Mouse (Mus musculus) limb, embryonic 12.5 days (tissue): Measurements from ENCODE around the gene Bud31. TPM values are rescaled to one million over a fixed set of nuclear protein-coding genes. Genes with fewer than 3 reads are reported as not detected.
A peak's percentile ranks its signal among the peaks of the same experiment; 100 is the strongest.
"Not testable (repeated sequence)": the region's sequence is repeated elsewhere in the genome, so short reads cannot be mapped to it uniquely, and the experiment has no call there.

Source experiments
- ATAC-seq: fragments of 200-750 bp; cut with Nextera tagmentation; 2 replicates; pipeline ENCODE4 v1.8.0; 2017; ENCODE audit warnings: low read depth, moderate TSS enrichment; ENCODE audit not compliant: insufficient number of reproducible peaks, insufficient read depth, low FRiP score, low TSS enrichment
- H3K27ac ChIP-seq: fragments of 300-500 bp; sonication (generic); 2 replicates; pipeline ENCODE4 v1.5.1; 2016; ENCODE audit warnings: mild to moderate bottlenecking, moderate library complexity
- H3K27me3 ChIP-seq: fragments of 300-500 bp; sonication (generic); 2 replicates; pipeline ENCODE4 v1.6.1; 2016; ENCODE audit warnings: mild to moderate bottlenecking, moderate library complexity
- H3K36me3 ChIP-seq: fragments of 300-500 bp; sonication (generic); 2 replicates; pipeline ENCODE4 v1.6.1; 2016; ENCODE audit warnings: mild to moderate bottlenecking, moderate library complexity
- H3K4me1 ChIP-seq: fragments of 300-500 bp; sonication (generic); replicated peaks from 2 replicates; pipeline ENCODE4 v1.6.1; 2016
- H3K4me2 ChIP-seq: fragments of 300-500 bp; sonication (generic); 2 replicates; pipeline ENCODE4 v1.6.1; 2016; ENCODE audit warnings: mild to moderate bottlenecking, moderate library complexity
- H3K4me3 ChIP-seq: fragments of 300-500 bp; sonication (generic); replicated peaks from 2 replicates; pipeline ENCODE4 v1.5.1; 2016; ENCODE audit warnings: mild to moderate bottlenecking
- H3K9ac ChIP-seq: fragments of 300-500 bp; sonication (generic); replicated peaks from 2 replicates; pipeline ENCODE4 v1.6.1; 2016; ENCODE audit warnings: mild to moderate bottlenecking, moderate library complexity
- H3K9me3 ChIP-seq: fragments of 300-500 bp; sonication (generic); 2 replicates; pipeline ENCODE4 v1.6.1; 2016; ENCODE audit warnings: mild to moderate bottlenecking, moderate library complexity
- WGBS: fragments of 180-500 bp; shearing (Covaris S2); methylation state at CpG from one replicate; pipeline ENCODE4 v1.1.7; 2016; 5-methylcytosine and 5-hydroxymethylcytosine counted together
- polyA plus RNA-seq: library from polyadenylated mRNA; unstranded; fragments of >200 nt; fragmentation: Nextera tagmentation; extraction: Ambion mirVana; gene quantifications from 2 replicates; pipeline ENCODE4 v1.2.1, GENCODE M21; 2016

Bud31 gene
- polyA plus RNA-seq, 1 experiment from 2014 or later: 250 TPM

DNA sequence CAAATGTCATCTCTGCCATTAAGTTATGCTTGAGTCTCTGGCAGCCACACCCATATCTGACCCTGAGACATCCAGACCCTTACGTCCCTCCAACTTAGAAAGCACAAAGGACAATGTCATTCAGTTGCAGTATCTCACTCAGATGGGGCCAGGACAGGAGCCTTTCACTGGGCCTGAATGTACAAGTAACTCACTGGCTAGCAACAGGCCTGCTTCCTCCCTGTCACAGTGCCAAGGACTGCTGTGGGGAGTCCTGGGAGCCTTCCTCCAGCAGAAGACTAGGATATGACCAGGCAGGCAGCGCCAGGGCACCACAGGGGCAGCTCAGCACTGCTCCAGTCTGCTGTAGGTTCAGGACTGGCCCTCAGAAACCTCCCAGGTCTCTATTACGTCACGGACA is 11.0 kb upstream of the Bud31 start:
- Histone ChIP-seq H3K36me3 (peaks cover 98% of the 10 kb centered on the region), H3K27ac (no peak overlapping the region), H3K9ac (no peak overlapping the region), H3K4me1 (no peaks in the 10 kb centered on the region), H3K27me3 (no peaks in the 10 kb centered on the region), H3K4me3 (no peak overlapping the region), H3K9me3 (no peaks in the 10 kb centered on the region), H3K4me2 (no peak overlapping the region)
- no peak for ATAC-seq
- WGBS: 91% methylated on average over 4 of the region's 4 CpGs

DNA sequence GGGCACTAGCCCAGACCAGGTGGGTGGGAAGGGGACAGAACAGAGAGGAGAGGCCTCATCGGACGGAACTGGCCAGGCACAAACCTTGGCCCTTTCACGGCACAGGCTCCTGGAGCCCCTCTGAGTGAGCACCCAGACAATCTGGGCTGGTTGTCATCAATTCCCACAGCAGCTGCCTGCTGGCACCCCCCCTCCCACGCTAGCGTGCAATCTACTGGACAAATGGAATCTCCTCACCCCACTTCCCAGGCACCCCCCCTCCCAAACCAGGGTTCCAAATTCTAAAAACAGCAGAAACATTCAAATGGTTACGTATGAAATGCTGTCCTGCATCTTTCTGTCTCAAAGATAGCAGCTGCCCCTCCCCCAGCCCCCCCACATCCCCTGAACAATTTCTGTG is 10.4 kb upstream of the Bud31 start:
- H3K4me3 ChIP-seq, H3K4me2 ChIP-seq, H3K27ac ChIP-seq, H3K9me3 ChIP-seq, H3K9ac ChIP-seq, H3K4me1 ChIP-seq, H3K27me3 ChIP-seq, ATAC-seq: not testable (repeated sequence)
- WGBS: 95% methylated on average over 6 of the region's 6 CpGs
- H3K36me3 ChIP-seq: peaks cover 98% of the 10 kb centered on the region

DNA sequence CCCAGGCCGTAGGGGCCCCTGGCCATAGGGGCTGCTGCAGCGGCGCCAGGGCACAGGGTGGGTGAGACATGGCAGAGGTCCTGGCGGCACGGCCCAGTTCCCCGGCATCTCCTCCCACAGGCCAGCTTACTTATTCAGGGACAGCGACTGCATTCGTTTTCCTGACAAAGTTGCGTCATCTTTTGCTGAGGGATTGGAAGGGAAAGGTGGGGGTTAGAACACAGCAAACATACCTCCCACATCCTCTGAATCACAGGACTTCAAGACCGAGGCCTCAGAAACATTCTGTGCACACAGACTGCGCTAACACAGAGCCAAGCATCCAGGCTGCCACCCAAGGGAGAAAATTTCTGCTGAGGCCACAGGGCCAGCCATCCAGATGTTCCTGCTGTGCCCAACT is 10.0 kb upstream of the Bud31 start:
- 92% methylated on average over 11 of the region's 11 CpGs for WGBS
- H3K4me1 ChIP-seq: no peaks in the 10 kb centered on the region
- H3K9me3 ChIP-seq: no peaks in the 10 kb centered on the region
- no peak for ATAC-seq
- H3K4me2 ChIP-seq: no peak overlapping the region
- no peak overlapping the region for H3K27ac ChIP-seq
- no peaks in the 10 kb centered on the region for H3K27me3 ChIP-seq
- no peak overlapping the region for H3K4me3 ChIP-seq
- H3K36me3 ChIP-seq: peaks cover 98% of the 10 kb centered on the region
- no peak overlapping the region for H3K9ac ChIP-seq

DNA sequence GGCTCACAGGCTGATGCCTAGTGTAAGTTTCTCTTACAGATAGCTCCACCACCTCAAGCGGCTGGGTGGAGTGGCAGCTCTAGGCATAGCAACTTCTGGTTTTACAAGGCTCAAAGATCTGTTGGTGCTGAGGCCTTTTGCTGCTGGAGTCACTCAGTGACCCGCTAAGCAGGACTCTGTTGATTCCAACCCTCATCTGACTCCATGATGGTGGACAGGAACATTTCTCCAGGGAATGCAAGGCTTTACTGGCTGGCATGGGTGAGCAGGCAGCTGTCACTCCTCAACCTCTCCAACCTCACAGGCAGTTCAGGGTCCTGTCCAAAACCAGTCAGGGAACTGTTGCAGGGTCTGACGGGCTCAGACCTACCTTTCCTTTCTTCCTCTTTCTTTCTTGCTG is 9.2 kb upstream of the Bud31 start:
- no peak overlapping the region for H3K9ac ChIP-seq
- WGBS: 96% methylated on average over 3 of the region's 3 CpGs
- H3K36me3 ChIP-seq: peaks cover 96% of the 10 kb centered on the region
- ATAC-seq: no peak
- no peaks in the 10 kb centered on the region for H3K4me1 ChIP-seq
- H3K9me3 ChIP-seq: no peaks in the 10 kb centered on the region
- H3K27ac ChIP-seq: no peak overlapping the region
- H3K4me2 ChIP-seq: no peak overlapping the region
- H3K27me3 ChIP-seq: no peaks in the 10 kb centered on the region
- no peak overlapping the region for H3K4me3 ChIP-seq

DNA sequence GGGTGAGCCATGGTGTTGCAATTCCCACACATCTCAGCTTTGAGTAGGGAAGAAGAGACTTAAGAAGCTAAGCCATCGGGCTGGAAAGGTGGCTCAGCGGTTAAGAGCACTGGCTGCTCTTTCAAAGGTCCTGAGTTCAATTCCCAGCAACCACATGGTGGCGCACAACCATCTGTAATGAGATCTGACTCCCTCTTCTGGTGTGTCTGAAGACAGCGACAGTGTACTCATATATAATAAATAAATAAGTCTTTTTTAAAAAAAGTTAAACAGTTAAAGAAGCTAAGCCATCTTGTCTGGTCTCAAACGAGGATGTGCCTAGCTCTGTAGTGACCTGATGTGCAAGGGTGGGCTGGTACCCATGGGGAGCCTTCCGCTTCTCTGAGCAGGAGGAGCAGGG is 6.9 kb upstream of the Bud31 start:
- ATAC-seq, H3K4me1 ChIP-seq, H3K27ac ChIP-seq, H3K9me3 ChIP-seq, H3K4me3 ChIP-seq, H3K9ac ChIP-seq, H3K4me2 ChIP-seq, H3K27me3 ChIP-seq: not testable (repeated sequence)
- 90% methylated on average over 6 of the region's 6 CpGs for WGBS
- H3K36me3 ChIP-seq: peaks cover 89% of the 10 kb centered on the region

DNA sequence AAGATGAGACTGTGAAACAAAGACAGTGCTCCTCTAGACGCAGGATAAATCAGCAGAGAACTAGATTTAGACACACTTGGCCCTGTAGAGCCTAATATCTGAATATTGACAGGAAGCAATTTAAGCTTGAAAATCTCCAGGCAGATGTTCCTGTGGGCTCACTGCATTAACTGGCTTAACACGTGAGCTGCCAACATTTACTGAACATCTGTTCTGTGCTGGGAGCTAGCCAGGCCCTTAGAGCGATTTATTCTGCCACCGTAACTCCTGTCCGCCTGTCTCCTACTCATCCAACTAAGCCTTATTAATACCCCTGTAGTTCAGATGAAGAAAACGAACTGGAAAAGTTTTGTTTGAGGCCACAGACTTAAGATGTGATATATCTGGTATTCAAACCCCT is 1.3 kb upstream of the Bud31 start:
- 12% methylated on average over 6 of the region's 6 CpGs for WGBS
- H3K4me1 ChIP-seq: peaks cover 18% of the 10 kb centered on the region
- ATAC-seq: no peak
- H3K9me3 ChIP-seq: no peaks in the 10 kb centered on the region
- peak overlapping the region; percentile 90 for H3K4me2 ChIP-seq
- H3K27ac ChIP-seq: peak overlapping the region; percentile 86; the same call in 1 of the 2 replicates
- H3K36me3 ChIP-seq: peaks cover 60% of the 10 kb centered on the region
- H3K9ac ChIP-seq: peak overlapping the region; percentile 86
- H3K4me3 ChIP-seq: peak overlapping the region; percentile 92
- H3K27me3 ChIP-seq: no peaks in the 10 kb centered on the region

DNA sequence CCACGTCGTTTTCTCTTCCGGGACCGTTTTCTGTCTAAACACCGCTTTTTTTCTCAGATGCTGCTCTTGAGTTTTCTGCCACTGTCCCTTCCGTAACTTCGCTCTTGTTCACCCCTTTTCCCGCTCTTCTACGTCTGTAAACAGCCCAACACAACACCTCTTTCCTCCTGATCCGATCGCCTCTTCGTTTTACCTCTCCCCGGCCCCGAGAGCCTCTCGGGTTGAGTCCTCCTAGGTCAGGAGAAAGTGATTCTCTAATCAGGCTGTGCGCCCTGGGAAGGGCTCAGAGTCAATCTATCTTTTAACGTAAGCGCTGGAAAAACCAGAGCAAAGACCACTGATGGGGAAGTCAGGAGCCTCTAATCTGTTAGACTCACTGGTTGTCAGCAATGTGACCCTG is 449 bp downstream of the Bud31 start:
- peaks cover 18% of the 10 kb centered on the region for H3K4me1 ChIP-seq
- peak overlapping the region; percentile 92 for H3K4me3 ChIP-seq
- H3K27me3 ChIP-seq: no peaks in the 10 kb centered on the region
- peak overlapping the region; percentile 86 for H3K9ac ChIP-seq
- H3K9me3 ChIP-seq: no peaks in the 10 kb centered on the region
- under 1% methylated on average over 18 of the region's 18 CpGs for WGBS
- peak overlapping the region; percentile 86; the same call in 1 of the 2 replicates for H3K27ac ChIP-seq
- ATAC-seq: no peak
- H3K36me3 ChIP-seq: peaks cover 62% of the 10 kb centered on the region
- peak overlapping the region; percentile 90 for H3K4me2 ChIP-seq

DNA sequence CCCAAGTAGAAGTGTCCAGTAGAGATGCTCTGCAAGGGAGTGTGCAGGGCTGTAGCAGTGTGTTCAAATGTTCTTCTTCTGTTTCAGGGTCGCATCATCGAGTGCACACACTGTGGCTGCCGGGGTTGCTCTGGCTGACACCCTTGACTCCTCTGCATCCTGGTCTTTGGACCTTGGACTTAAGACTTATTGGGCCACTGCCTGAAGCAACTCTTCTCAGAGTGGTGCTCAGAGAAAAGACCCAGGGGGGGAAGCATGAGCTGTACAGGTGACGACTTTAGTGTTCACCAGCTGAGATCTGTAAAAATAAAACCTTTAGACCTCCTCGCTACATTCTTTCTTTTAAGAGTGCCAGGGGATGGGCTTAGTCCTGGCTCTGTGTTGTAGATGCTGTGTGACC is 7.6 kb downstream of the Bud31 start:
- Histone ChIP-seq H3K27me3 (no peaks in the 10 kb centered on the region), H3K9me3 (no peaks in the 10 kb centered on the region), H3K4me2 (no peak overlapping the region), H3K4me3 (no peak overlapping the region), H3K36me3 (peaks cover 100% of the 10 kb centered on the region), H3K27ac (no peak overlapping the region), H3K9ac (no peak overlapping the region), H3K4me1 (no peaks in the 10 kb centered on the region)
- no peak for ATAC-seq
- WGBS: 89% methylated on average over 5 of the region's 5 CpGs

DNA sequence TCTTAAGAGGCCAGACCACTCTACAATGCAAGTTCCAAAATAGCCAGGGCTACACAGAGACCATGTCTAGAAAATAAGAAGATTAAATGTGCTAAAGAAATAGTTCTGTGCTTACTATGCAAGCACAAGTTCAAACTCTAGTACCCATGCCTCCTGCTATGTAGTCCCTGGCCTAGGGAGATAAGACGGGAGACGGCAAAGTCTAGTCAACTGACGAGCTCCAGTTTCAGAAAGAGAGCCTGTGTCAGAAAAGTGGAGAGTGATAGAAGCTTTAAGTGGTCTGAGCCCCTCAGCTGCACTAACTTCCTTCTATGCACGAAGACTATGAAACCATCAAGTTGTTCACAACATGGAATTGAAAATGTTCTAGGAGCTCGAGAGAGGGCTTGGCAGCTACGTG is 9.1 kb downstream of the Bud31 start:
- H3K4me1 ChIP-seq: no peaks in the 10 kb centered on the region
- H3K4me3 ChIP-seq: no peak overlapping the region
- ATAC-seq: no peak
- H3K27me3 ChIP-seq: no peaks in the 10 kb centered on the region
- no peak overlapping the region for H3K27ac ChIP-seq
- 87% methylated on average over 6 of the region's 6 CpGs for WGBS
- H3K9ac ChIP-seq: no peak overlapping the region
- H3K36me3 ChIP-seq: peaks cover 100% of the 10 kb centered on the region
- no peak overlapping the region for H3K4me2 ChIP-seq
- H3K9me3 ChIP-seq: no peaks in the 10 kb centered on the region

DNA sequence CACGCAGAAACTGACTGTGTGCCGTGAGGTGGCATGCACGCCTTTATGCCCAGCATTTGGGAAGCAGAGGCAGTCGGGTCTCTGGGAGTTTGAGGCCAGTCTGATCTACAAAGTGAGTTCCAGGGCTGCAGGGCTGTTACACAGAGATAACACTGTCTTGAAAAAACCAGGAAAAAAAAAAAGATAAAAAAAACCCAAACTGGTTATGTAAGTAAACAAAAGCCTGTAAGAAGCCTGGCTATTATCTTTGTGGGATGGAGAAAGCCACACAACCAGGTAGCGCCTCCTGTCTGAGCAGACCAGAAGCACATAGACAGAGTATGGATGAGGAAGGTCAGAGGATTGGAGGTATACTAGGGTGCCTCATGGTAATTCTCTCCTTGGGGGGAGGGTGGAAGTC is 12.5 kb downstream of the Bud31 start:
- 96% methylated on average over 5 of the region's 5 CpGs for WGBS
- Histone ChIP-seq H3K36me3 (peaks cover 96% of the 10 kb centered on the region), H3K9me3 (no peaks in the 10 kb centered on the region), H3K4me2 (no peak overlapping the region), H3K9ac (no peak overlapping the region), H3K27ac (no peak overlapping the region), H3K27me3 (no peaks in the 10 kb centered on the region), H3K4me1 (no peaks in the 10 kb centered on the region), H3K4me3 (no peak overlapping the region)
- ATAC-seq: no peak

DNA sequence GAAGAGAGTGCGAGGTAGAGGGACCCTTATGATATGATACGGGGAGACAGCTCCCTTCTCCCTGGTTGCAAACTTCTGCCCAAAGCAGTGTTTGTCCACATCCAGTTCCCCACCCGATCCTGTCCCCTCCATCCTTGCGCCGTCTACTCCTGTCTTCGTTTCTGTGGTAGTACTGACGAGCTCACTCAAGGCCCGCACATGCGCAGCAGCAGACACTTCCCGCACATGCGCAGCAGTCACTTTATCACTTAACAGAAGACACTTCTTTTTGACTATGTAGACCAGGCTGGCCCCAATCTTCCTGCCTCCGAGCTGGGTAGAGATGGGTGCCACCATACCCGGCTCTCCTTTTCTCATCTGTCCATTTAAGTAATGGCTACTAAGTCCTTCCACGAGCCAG is 21.2 kb downstream of the Bud31 start:
- peaks cover 9% of the 10 kb centered on the region for H3K4me1 ChIP-seq
- H3K36me3 ChIP-seq: peaks cover 85% of the 10 kb centered on the region
- no peak overlapping the region for H3K9ac ChIP-seq
- no peaks in the 10 kb centered on the region for H3K27me3 ChIP-seq
- WGBS: 93% methylated on average over 14 of the region's 14 CpGs
- H3K4me3 ChIP-seq: no peak overlapping the region
- ATAC-seq: no peak
- H3K9me3 ChIP-seq: no peaks in the 10 kb centered on the region
- no peak overlapping the region for H3K27ac ChIP-seq
- no peak overlapping the region for H3K4me2 ChIP-seq

DNA sequence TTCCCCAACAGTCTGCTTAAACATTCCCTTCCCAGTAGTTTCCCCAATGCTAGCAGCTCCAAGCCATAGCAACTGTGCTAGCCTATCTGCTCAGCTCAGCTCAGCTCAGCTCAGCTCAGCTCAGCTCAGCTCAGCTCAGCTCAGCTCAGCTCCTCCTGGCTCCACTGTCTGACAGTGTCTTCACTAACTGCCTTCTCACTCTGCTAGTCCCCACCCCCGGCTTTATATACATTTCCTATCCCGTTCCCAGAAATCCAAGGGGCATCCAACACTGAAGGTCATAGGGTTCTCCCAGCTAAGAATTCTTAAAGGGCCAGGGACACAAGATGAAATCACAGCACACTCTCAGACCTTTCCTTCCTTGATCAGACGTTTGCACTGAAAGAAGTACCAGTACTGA is 24.5 kb downstream of the Bud31 start:
- H3K36me3 ChIP-seq: peaks cover 53% of the 10 kb centered on the region
- H3K9ac ChIP-seq: 0 out of 2 replicates have a peak overlapping the region, but pooled peaks have one; percentile 8
- 69% methylated on average over 3 of the region's 3 CpGs for WGBS
- H3K4me2 ChIP-seq: no peak overlapping the region
- H3K9me3 ChIP-seq: no peaks in the 10 kb centered on the region
- H3K4me1 ChIP-seq: peaks cover 23% of the 10 kb centered on the region
- H3K27me3 ChIP-seq: no peaks in the 10 kb centered on the region
- H3K27ac ChIP-seq: no peak overlapping the region
- ATAC-seq: no peak
- no peak overlapping the region for H3K4me3 ChIP-seq
